ENCODE assay signal across 8 mouse cellular contexts in genomic region chr9:101073041-101073986, GRCm38 (mm10). TPM values are rescaled to one million over a fixed set of nuclear protein-coding genes. Genes with fewer than 3 reads are reported as not detected.
DNase-seq lines count a peak whose midpoint lies in the region; ATAC-seq and TF ChIP-seq lines count a peak whose summit lies in the region.

No protein-coding gene starts in this region.

- H3K27me3 ChIP-seq in embryonic facial prominence, embryonic 14.5 days (replicated peaks; ENCODE audit: control insufficient read depth, insufficient read depth, low read length), result no peaks in the 10 kb centered on the region
- no peaks in the 10 kb centered on the region for H3K27me3 ChIP-seq in limb, embryonic 14.5 days (ENCODE audit: control insufficient read depth, insufficient read depth, low read length)
- H3K27me3 ChIP-seq in midbrain, postnatal 0 days (ENCODE audit: insufficient read depth, low read length), result no peaks in the 10 kb centered on the region

- peak overlapping the region; percentile 99 for H3K4me3 ChIP-seq in embryonic facial prominence, embryonic 14.5 days (ENCODE audit: low read depth, low read length)
- peak overlapping the region; percentile 97 for H3K4me3 ChIP-seq in limb, embryonic 14.5 days (replicated peaks; ENCODE audit: low read length)
- peak overlapping the region; percentile 74 for H3K4me3 ChIP-seq in midbrain, postnatal 0 days (ENCODE audit: low read depth, low read length)

- peaks cover 11% of the 10 kb centered on the region for H3K4me1 ChIP-seq in embryonic facial prominence, embryonic 14.5 days (ENCODE audit: control insufficient read depth, insufficient read depth, low read length)
- peaks cover 11% of the 10 kb centered on the region for H3K4me1 ChIP-seq in limb, embryonic 14.5 days (ENCODE audit: control insufficient read depth, insufficient read depth, low read length)
- H3K4me1 ChIP-seq in midbrain, postnatal 0 days (ENCODE audit: insufficient read depth, low read length), result peaks cover 2% of the 10 kb centered on the region; the same call in 1 of the 2 replicates

- H3K4me2 ChIP-seq in embryonic facial prominence, embryonic 14.5 days (ENCODE audit: low read depth, low read length), result peak overlapping the region; percentile 80
- H3K4me2 ChIP-seq in limb, embryonic 14.5 days (replicated peaks; ENCODE audit: low read depth, low read length, severe bottlenecking), result peak overlapping the region; percentile 67
- H3K4me2 ChIP-seq in midbrain, postnatal 0 days (ENCODE audit: low read depth, low read length, poor library complexity, severe bottlenecking), result peak overlapping the region; percentile 73

- peaks cover 4% of the 10 kb centered on the region; the same call in 1 of the 2 replicates for H3K9me3 ChIP-seq in embryonic facial prominence, embryonic 14.5 days (ENCODE audit: control insufficient read depth, low read length)
- H3K9me3 ChIP-seq in limb, embryonic 14.5 days (ENCODE audit: control insufficient read depth, low read length), result no peaks in the 10 kb centered on the region
- no peaks in the 10 kb centered on the region for H3K9me3 ChIP-seq in midbrain, postnatal 0 days (ENCODE audit: low read length)

- H3K36me3 ChIP-seq in embryonic facial prominence, embryonic 14.5 days (ENCODE audit: control insufficient read depth, insufficient read depth, low read length), result no peaks in the 10 kb centered on the region
- no peaks in the 10 kb centered on the region for H3K36me3 ChIP-seq in limb, embryonic 14.5 days (ENCODE audit: control insufficient read depth, insufficient read depth, low read length)
- no peaks in the 10 kb centered on the region for H3K36me3 ChIP-seq in midbrain, postnatal 0 days (ENCODE audit: insufficient read depth, low read length)

- 2% methylated on average over 40 of the region's 65 CpGs for WGBS in embryonic facial prominence, embryonic 14.5 days
- WGBS in limb, embryonic 14.5 days, result 1% methylated on average over 63 of the region's 65 CpGs
- 1% methylated on average over 60 of the region's 65 CpGs for WGBS in midbrain, postnatal 0 days

- peak overlapping the region; percentile 95 for H3K27ac ChIP-seq in embryonic facial prominence, embryonic 14.5 days (replicated peaks; ENCODE audit: low read depth, low read length)
- peak overlapping the region; percentile 90 for H3K27ac ChIP-seq in limb, embryonic 14.5 days (replicated peaks; ENCODE audit: low read depth, low read length)
- H3K27ac ChIP-seq in midbrain, postnatal 0 days (ENCODE audit: low read depth, low read length), result peak overlapping the region; percentile 100

- peak overlapping the region; percentile 91 for H3K9ac ChIP-seq in embryonic facial prominence, embryonic 14.5 days (ENCODE audit: low read depth, low read length)
- H3K9ac ChIP-seq in limb, embryonic 14.5 days (ENCODE audit: low read depth, low read length, severe bottlenecking), result peak overlapping the region; percentile 78
- H3K9ac ChIP-seq in midbrain, postnatal 0 days (replicated peaks; ENCODE audit: low read length, poor library complexity, severe bottlenecking), result peak overlapping the region; percentile 81

- TF ChIP-seq POLR2A in limb, embryonic 14.5 days (IDR thresholded peaks at IDR 0.05; ENCODE audit: borderline replicate concordance, extremely low read depth, insufficient read depth, insufficient read length), result 0 out of 2 replicates have a peak, but pooled peaks have one; percentile 48

- DNase-seq in 3T3-L1 (ENCODE audit: low read depth, low spot score), result peak; percentile 96
- DNase-seq in adrenal gland, postnatal 4 days (ENCODE audit: low spot score in 2 of 2), result peak; percentile 93 to 97
- peak; percentile 99 for DNase-seq in embryonic facial prominence, embryonic 14.5 days (ENCODE audit: low spot score)
- DNase-seq in heart, adult 8-10 months (ENCODE audit: low spot score), result peak; percentile 99
- peak; percentile 99 for DNase-seq in kidney, adult 9 months
- peak; percentile 97 for DNase-seq in limb, embryonic 14.5 days (ENCODE audit: low spot score)
- peak; percentile 98 for DNase-seq in midbrain, postnatal 0 days (ENCODE audit: low spot score)
- peak; percentile 97 for DNase-seq in spleen, postnatal 14 days (ENCODE audit: low spot score in 2 of 2)

- TF ChIP-seq CTCF in midbrain, postnatal 0 days (IDR thresholded peaks at IDR 0.05), result no peak

- ATAC-seq in embryonic facial prominence, embryonic 14.5 days (ENCODE audit: low read depth), result peak; percentile 95
- peak; percentile 92 for ATAC-seq in limb, embryonic 14.5 days (ENCODE audit: low FRiP score, low read depth)
- peak; percentile 96 for ATAC-seq in midbrain, postnatal 0 days (ENCODE audit: low FRiP score)

RNA-seq across cellular contexts. Expression of gene Msl2, which starts 0.6 kb away (rescaled TPM):
- total RNA-seq in adrenal gland, postnatal 4 days (2021), result 10 to 100 TPM; 54.7 to 58.2 TPM
- 6.2 and 6.8 TPM in 2 replicates for polyA plus RNA-seq in embryonic facial prominence, embryonic 14.5 days (2014; fragmentation: Nextera tagmentation; extraction: Ambion mirVana)
- total RNA-seq in heart, adult 8-10 months (2022), result 10 to 100 TPM; 30.6 to 35.1 (median 34.1) TPM
- 22.4 and 26.9 TPM in 2 replicates for polyA plus RNA-seq in limb, embryonic 14.5 days (2012; rRNA removed)
- 6.9 and 7.0 TPM in 2 replicates for polyA plus RNA-seq in limb, embryonic 14.5 days (2014; fragmentation: Nextera tagmentation; extraction: Ambion mirVana)
- 38.5 and 42.0 TPM in 2 replicates for total RNA-seq in midbrain, postnatal 0 days (2014; rRNA removed)
- polyA plus RNA-seq in midbrain, postnatal 0 days (2015; fragmentation: Nextera tagmentation; extraction: Ambion mirVana), result 3.3 and 4.1 TPM in 2 replicates

RNA-seq across cellular contexts. Expression of gene Pccb, which starts 38.6 kb away (rescaled TPM):
- 100 to 1,000 TPM; 102 to 115 TPM for total RNA-seq in adrenal gland, postnatal 4 days (2021)
- polyA plus RNA-seq in embryonic facial prominence, embryonic 14.5 days (2014; fragmentation: Nextera tagmentation; extraction: Ambion mirVana), result 25.0 and 28.5 TPM in 2 replicates
- 100 to 1,000 TPM; 105 to 121 (median 110) TPM for total RNA-seq in heart, adult 8-10 months (2022)
- polyA plus RNA-seq in limb, embryonic 14.5 days (2012; rRNA removed), result 73.7 and 80.0 TPM in 2 replicates
- polyA plus RNA-seq in limb, embryonic 14.5 days (2014; fragmentation: Nextera tagmentation; extraction: Ambion mirVana), result 29.6 and 30.0 TPM in 2 replicates
- total RNA-seq in midbrain, postnatal 0 days (2014; rRNA removed), result 50.7 and 58.1 TPM in 2 replicates
- polyA plus RNA-seq in midbrain, postnatal 0 days (2015; fragmentation: Nextera tagmentation; extraction: Ambion mirVana), result 32.5 and 33.5 TPM in 2 replicates

Comparison
In these comparisons a context has a peak if more than half of its experiments do, and no peak if none do; other contexts are left out.
1. Peak in every context shown above with its lines: DNase-seq, ATAC-seq, H3K4me3 ChIP-seq and H3K27ac ChIP-seq.